Mouse (Mus musculus) G1E (cell line): ENCODE results near the gene Impdh1. TPM values are rescaled to one million over a fixed set of nuclear protein-coding genes. Genes with fewer than 3 reads are reported as not detected.
A peak's percentile ranks its signal among the peaks of the same experiment; 100 is the strongest.

Experiments
- ATAC-seq: 2 replicates; pipeline ENCODE4 v1.8.0; 2016; ENCODE audit warnings: mild to moderate bottlenecking; ENCODE audit not compliant: insufficient number of reproducible peaks, poor library complexity, low FRiP score, severe bottlenecking; ENCODE audit errors: extremely low read depth
- DNase-seq: peaks from one replicate; pipeline ENCODE4 v3.0.0; 2012; ENCODE audit warnings: low spot score
- H3K27me3 ChIP-seq: 2 replicates; pipeline ENCODE4 v1.6.1; 2012; ENCODE audit warnings: mild to moderate bottlenecking, low read length, inconsistent platforms; ENCODE audit not compliant: insufficient read depth
- H3K36me3 ChIP-seq: replicated peaks from 2 replicates; pipeline ENCODE3; 2012; ENCODE audit warnings: mild to moderate bottlenecking, inconsistent platforms
- H3K4me1 ChIP-seq: 2 replicates; pipeline ENCODE4 v1.6.1; 2012; ENCODE audit warnings: low read depth, low read length, inconsistent platforms, mixed read lengths; ENCODE audit not compliant: insufficient read depth
- H3K4me3 ChIP-seq: 2 replicates; pipeline ENCODE4 v1.5.1; 2012; ENCODE audit warnings: low read depth, mild to moderate bottlenecking, inconsistent platforms, low read length, moderate library complexity, mixed read lengths
- H3K9me3 ChIP-seq: replicated peaks from 2 replicates; pipeline ENCODE4 v1.6.1; 2012; ENCODE audit warnings: inconsistent platforms
- CTCF ChIP-seq: IDR thresholded peaks from 2 replicates; pipeline ENCODE4 v1.5.1; 2012; ENCODE audit warnings: low read depth, low read length, inconsistent platforms, mixed read lengths
- GATA1 ChIP-seq: IDR thresholded peaks from 2 replicates; pipeline ENCODE4 v1.6.1; 2012; ENCODE audit warnings: borderline replicate concordance, low read length, inconsistent platforms, mixed read lengths
- GATA2 ChIP-seq: IDR thresholded peaks from 2 replicates; pipeline ENCODE4 v1.6.1; 2012; ENCODE audit warnings: low read depth, low read length, inconsistent platforms, borderline replicate concordance
- POLR2AphosphoS5 ChIP-seq: IDR thresholded peaks from 2 replicates; pipeline ENCODE4 v1.6.1; 2012; ENCODE audit warnings: low read depth, low read length, inconsistent platforms; ENCODE audit not compliant: insufficient replicate concordance
- TAL1 ChIP-seq: conservative IDR thresholded peaks from 2 replicates; pipeline ENCODE4 v1.6.1; 2012; ENCODE audit warnings: low read depth, low read length, inconsistent platforms, mixed read lengths
- polyA plus RNA-seq: library from polyadenylated mRNA; stranded (reverse); fragments of >175 nt; gene quantifications from 2 replicates; pipeline ENCODE4 v1.2.3, GENCODE M21; 2012
- total RNA-seq, 2 experiments: library from RNA; stranded (forward) in 1 of 2; stranded (reverse) in 1 of 2; fragments of 200-1000 nt in 1 of 2; fragments of >200 nt in 1 of 2; fragmentation: Nextera tagmentation in 1 of 2; gene quantifications; 2 replicates each; pipeline ENCODE4 v1.2.3; 2014 to 2017

Impdh1 gene
- total and polyA plus RNA-seq, 3 experiments, result 2.6 to 40.6 (median 7.2) TPM

- Histone ChIP-seq H3K27me3 (peaks cover 14% of the 10 kb centered on the region), H3K9me3 (no peaks in the 10 kb centered on the region), H3K4me3 (no peak overlapping the region), H3K36me3 (peaks cover 40% of the 10 kb centered on the region), H3K4me1 (peaks cover 27% of the 10 kb centered on the region)
- ATAC-seq (no peak), DNase-seq (no peak)
- TF ChIP-seq POLR2AphosphoS5, result no peak
- TF ChIP-seq GATA1, result no peak
- no peak for TF ChIP-seq CTCF
- TF ChIP-seq TAL1, result no peak
- TF ChIP-seq GATA2, result no peak
Measured at GRCm38 (mm10) chr6:29208178-29208577, 8.0 kb downstream of the Impdh1 start.

- peaks cover 20% of the 10 kb centered on the region for H3K4me1 ChIP-seq
- no peak overlapping the region for H3K4me3 ChIP-seq
- H3K27me3 ChIP-seq, result peaks cover 10% of the 10 kb centered on the region; the same call in 1 of the 2 replicates
- no peak for TF ChIP-seq POLR2AphosphoS5
- no peak for TF ChIP-seq GATA2
- TF ChIP-seq TAL1, result no peak
- TF ChIP-seq GATA1, result no peak
- no peak for TF ChIP-seq CTCF
- ATAC-seq, result no peak
- H3K36me3 ChIP-seq, result peaks cover 51% of the 10 kb centered on the region
- DNase-seq, result no peak
- H3K9me3 ChIP-seq, result no peaks in the 10 kb centered on the region
Measured at GRCm38 (mm10) chr6:29207017-29207416, 9.1 kb downstream of the Impdh1 start.

GRCm38 (mm10) chr6:29206006-29206405 is 10.2 kb downstream of the Impdh1 start:
- TF ChIP-seq CTCF (no peak), GATA2 (no peak), GATA1 (no peak)
- ATAC-seq (no peak), DNase-seq (no peak)
- Histone ChIP-seq H3K4me1 (peaks cover 10% of the 10 kb centered on the region), H3K36me3 (peaks cover 60% of the 10 kb centered on the region), H3K27me3 (peaks cover 2% of the 10 kb centered on the region; the same call in 1 of the 2 replicates), H3K4me3 (no peak overlapping the region), H3K9me3 (no peaks in the 10 kb centered on the region)

GRCm38 (mm10) chr6:29204932-29205614 is 11.1 kb downstream of the Impdh1 start:
- H3K9me3 ChIP-seq, result no peaks in the 10 kb centered on the region
- no peak overlapping the region for H3K4me3 ChIP-seq
- H3K36me3 ChIP-seq, result peaks cover 65% of the 10 kb centered on the region
- H3K27me3 ChIP-seq, result no peaks in the 10 kb centered on the region
- ATAC-seq (no peak), DNase-seq (no peak)
- no peak for TF ChIP-seq TAL1
- TF ChIP-seq GATA1, result no peak
- TF ChIP-seq POLR2AphosphoS5, result no peak
- peak; percentile 90 for TF ChIP-seq CTCF
- no peak for TF ChIP-seq GATA2
- H3K4me1 ChIP-seq, result peaks cover 6% of the 10 kb centered on the region

GRCm38 (mm10) chr6:29203861-29204585 is 12.1 kb downstream of the Impdh1 start:
- H3K36me3 ChIP-seq, result peaks cover 63% of the 10 kb centered on the region
- no peaks in the 10 kb centered on the region for H3K9me3 ChIP-seq
- ATAC-seq (no peak), DNase-seq (no peak)
- H3K4me3 ChIP-seq, result no peak overlapping the region
- no peak for TF ChIP-seq POLR2AphosphoS5
- no peak for TF ChIP-seq CTCF
- TF ChIP-seq GATA1, result no peak
- TF ChIP-seq GATA2, result no peak
- TF ChIP-seq TAL1, result no peak
- peaks cover 6% of the 10 kb centered on the region; the same call in 1 of the 2 replicates for H3K27me3 ChIP-seq
- H3K4me1 ChIP-seq, result peaks cover 7% of the 10 kb centered on the region

GRCm38 (mm10) chr6:29203096-29203495 is 13.1 kb downstream of the Impdh1 start:
- no peak for DNase-seq
- TF ChIP-seq CTCF (no peak), GATA2 (no peak), TAL1 (no peak), GATA1 (no peak), POLR2AphosphoS5 (no peak)
- Histone ChIP-seq H3K27me3 (peaks cover 8% of the 10 kb centered on the region), H3K4me3 (no peak overlapping the region), H3K9me3 (no peaks in the 10 kb centered on the region), H3K36me3 (peaks cover 61% of the 10 kb centered on the region), H3K4me1 (peaks cover 16% of the 10 kb centered on the region)
- ATAC-seq, result no peak
